Mouse (Mus musculus): ENCODE data around the gene Ndufc2. TPM values are rescaled to one million over a fixed set of nuclear protein-coding genes. Genes with fewer than 3 reads are reported as not detected.

Ndufc2 gene
- 38.2 and 144 TPM in 2 replicates for polyA plus RNA-seq (2012; ENCODE audit: low replicate concordance)

DNA sequence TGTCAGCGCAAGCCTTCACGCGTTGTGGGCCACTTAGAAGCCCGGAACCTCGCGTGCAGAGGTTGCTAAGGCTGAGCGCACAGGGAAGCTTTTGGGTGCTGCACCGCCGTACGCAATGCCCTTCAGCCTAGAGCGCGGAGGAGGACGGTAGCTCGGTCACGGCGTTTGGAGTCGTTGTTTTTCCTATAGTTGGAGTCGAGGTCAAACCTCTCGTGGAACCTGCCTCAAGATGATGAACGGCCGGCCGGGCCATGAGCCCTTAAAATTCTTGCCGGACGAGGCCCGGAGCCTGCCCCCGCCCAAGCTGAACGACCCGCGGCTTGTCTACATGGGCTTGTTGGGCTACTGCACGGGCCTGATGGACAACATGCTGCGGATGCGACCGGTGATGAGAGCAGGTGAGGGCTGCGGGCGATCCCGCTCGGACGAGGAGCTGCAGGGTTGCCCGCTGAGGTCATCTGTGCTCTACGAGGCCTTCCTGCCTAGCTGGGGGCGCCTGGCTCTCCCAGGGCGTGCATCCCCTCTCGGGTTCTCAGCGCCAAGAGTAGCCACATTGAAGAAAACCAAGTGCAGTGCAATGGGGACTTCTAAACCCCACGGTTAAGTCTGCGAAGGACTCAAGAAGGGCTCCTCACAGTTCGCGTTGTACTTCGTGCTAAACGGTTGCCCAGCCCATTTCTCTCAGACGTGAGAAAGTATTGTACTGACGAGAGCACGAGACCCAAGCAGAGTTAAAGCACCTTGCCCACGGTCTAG lies at the start of gene Ndufc2:
Gene Ndufc2, plus strand, starts transcription at position 44 of the 756 bp plus-strand sequence.

GRCm38 (mm10) chr7:97416906-97417777 lies 17.3 kb downstream of the Ndufc2 start, which contains the start of gene Thrsp:
Gene Thrsp, minus strand, starts transcription at chr7:97417730.

GRCm38 (mm10) chr7:97451023-97451422 lies 51.2 kb downstream of the Ndufc2 start, which contains the start of gene Kctd14:
Gene Kctd14, plus strand, starts transcription at chr7:97451323.

Other genes starting within 250 kb of the Ndufc2 start
- 3.8 and 6.6 TPM in 2 replicates for gene Usp35, start 68.0 kb upstream of the Ndufc2 start, polyA plus RNA-seq (2012; ENCODE audit: low replicate concordance)
- 0.53 and 1.5 TPM in 2 replicates for gene Kctd21, start 67.7 kb upstream of the Ndufc2 start, polyA plus RNA-seq (2012; ENCODE audit: low replicate concordance)
- 0.95 and 1.2 TPM in 2 replicates for gene Alg8, start 28.4 kb upstream of the Ndufc2 start, polyA plus RNA-seq (2012; ENCODE audit: low replicate concordance)
- 0.09 TPM in 1 of 2 replicates, not detected in the other for gene Thrsp, start 17.7 kb downstream of the Ndufc2 start, polyA plus RNA-seq (2012; ENCODE audit: low replicate concordance)
- 3.1 and 6.1 TPM in 2 replicates for gene Kctd14, start 51.3 kb downstream of the Ndufc2 start, polyA plus RNA-seq (2012; ENCODE audit: low replicate concordance)
- gene Ints4, start 81.0 kb downstream of the Ndufc2 start, polyA plus RNA-seq (2012; ENCODE audit: low replicate concordance), result 6.7 and 8.2 TPM in 2 replicates
- gene Aamdc, start 179.5 kb downstream of the Ndufc2 start, polyA plus RNA-seq (2012; ENCODE audit: low replicate concordance), result 2.3 and 6.9 TPM in 2 replicates
- 15.9 and 23.0 TPM in 2 replicates for gene Rsf1, start 179.9 kb downstream of the Ndufc2 start, polyA plus RNA-seq (2012; ENCODE audit: low replicate concordance)